Mouse (Mus musculus): ENCODE measurements around the gene Gm42417.

GRCm38 (mm10) chr1:36513310-36513709 is 25.9 kb downstream of the Gm42417 start:
- TF ChIP-seq CTCF (IDR thresholded peaks at IDR 0.05; ENCODE audit: extremely low read depth, insufficient read depth, insufficient read length, insufficient replicate concordance), result no peak
- no peak for TF ChIP-seq POLR2A (IDR thresholded peaks at IDR 0.05; ENCODE audit: low read depth, low read length)

Data from spleen, adult 2 months (tissue).